Mouse (Mus musculus) hindbrain, embryonic 12.5 days (tissue): ENCODE measurements around the gene Mrpl41. TPM values are rescaled to one million over a fixed set of nuclear protein-coding genes. Genes with fewer than 3 reads are reported as not detected.

Source experiments
- ATAC-seq: fragments of 200-750 bp; cut with Nextera tagmentation; 2 replicates; pipeline ENCODE4 v1.8.0; 2017; ENCODE audit warnings: moderate TSS enrichment; ENCODE audit not compliant: low FRiP score
- H3K27ac ChIP-seq: fragments of 300-500 bp; sonication (generic); 2 replicates; pipeline ENCODE4 v1.5.1; 2016; ENCODE audit warnings: mild to moderate bottlenecking
- H3K27me3 ChIP-seq: fragments of 300-500 bp; sonication (generic); 2 replicates; pipeline ENCODE4 v1.6.1; 2016; ENCODE audit warnings: mild to moderate bottlenecking
- H3K36me3 ChIP-seq: fragments of 300-500 bp; sonication (generic); 2 replicates; pipeline ENCODE4 v1.6.1; 2016; ENCODE audit warnings: mild to moderate bottlenecking
- H3K4me1 ChIP-seq: fragments of 300-500 bp; sonication (generic); 2 replicates; pipeline ENCODE4 v1.6.1; 2016
- H3K4me2 ChIP-seq: fragments of 300-500 bp; sonication (generic); replicated peaks from 2 replicates; pipeline ENCODE4 v1.6.1; 2016; ENCODE audit warnings: mild to moderate bottlenecking
- H3K4me3 ChIP-seq: fragments of 300-500 bp; sonication (generic); 2 replicates; pipeline ENCODE4 v1.5.1; 2016; ENCODE audit warnings: mild to moderate bottlenecking
- H3K9ac ChIP-seq: fragments of 300-500 bp; sonication (generic); 2 replicates; pipeline ENCODE4 v1.6.1; 2016; ENCODE audit warnings: mild to moderate bottlenecking, moderate library complexity
- H3K9me3 ChIP-seq: fragments of 300-500 bp; sonication (generic); replicated peaks from 2 replicates; pipeline ENCODE4 v1.6.1; 2016; ENCODE audit warnings: mild to moderate bottlenecking
- WGBS: fragments of 180-500 bp; shearing (Covaris S2); methylation state at CpG from one replicate; pipeline ENCODE4 v1.1.7; 2016; 5-methylcytosine and 5-hydroxymethylcytosine counted together
- polyA plus RNA-seq: library from polyadenylated mRNA; unstranded; fragments of >200 nt; fragmentation: Nextera tagmentation; extraction: Ambion mirVana; gene quantifications from 2 replicates; pipeline ENCODE4 v1.2.1, GENCODE M21; 2016

Gene Mrpl41
- polyA plus RNA-seq = 141 and 148 TPM in 2 replicates

GRCm38 (mm10) chr2:24974906-24975703, at the start of gene Mrpl41:
Gene Mrpl41 (minus strand): TSS chr2:24975098.
- peak within 1 kb of the TSS; percentile 93 for H3K4me2 ChIP-seq
- H3K27ac ChIP-seq = peak within 1 kb of the TSS; percentile 91
- peak within 1 kb of the TSS; percentile 69 for H3K9ac ChIP-seq
- peak within 1 kb of the TSS; percentile 71 for H3K4me3 ChIP-seq
- ATAC-seq = peak; percentile 100
- no peaks in the 10 kb centered on the region for H3K27me3 ChIP-seq
- H3K9me3 ChIP-seq = no peaks in the 10 kb centered on the region
- peaks cover 25% of the 10 kb centered on the region for H3K36me3 ChIP-seq
- peaks cover 20% of the 10 kb centered on the region for H3K4me1 ChIP-seq
- WGBS = under 1% methylated on average over 64 of the region's 64 CpGs

GRCm38 (mm10) chr2:25022678-25023077, 47.8 kb upstream of the Mrpl41 start:
- WGBS = 91% methylated on average over 1 of the region's 1 CpGs

GRCm38 (mm10) chr2:25008250-25008649, 33.4 kb upstream of the Mrpl41 start:
- Histone ChIP-seq H3K36me3 (no peaks in the 10 kb centered on the region), H3K4me2 (no peak overlapping the region)
- ATAC-seq = no peak

More at GRCm38 (mm10) chr2:25022678-25023077, 47.8 kb upstream of the Mrpl41 start:
- ATAC-seq = no peak
- H3K27me3 ChIP-seq = no peaks in the 10 kb centered on the region
- H3K4me2 ChIP-seq = no peak overlapping the region
- no peaks in the 10 kb centered on the region for H3K9me3 ChIP-seq
- H3K9ac ChIP-seq = no peak overlapping the region
- no peak overlapping the region for H3K4me3 ChIP-seq
- no peaks in the 10 kb centered on the region for H3K4me1 ChIP-seq
- H3K36me3 ChIP-seq = no peaks in the 10 kb centered on the region
- H3K27ac ChIP-seq = no peak overlapping the region

GRCm38 (mm10) chr2:25006767-25007166, 31.9 kb upstream of the Mrpl41 start:
- Histone ChIP-seq H3K4me1 (no peaks in the 10 kb centered on the region), H3K36me3 (no peaks in the 10 kb centered on the region), H3K9ac (no peak overlapping the region), H3K4me3 (no peak overlapping the region), H3K4me2 (no peak overlapping the region), H3K27ac (no peak overlapping the region), H3K9me3 (no peaks in the 10 kb centered on the region), H3K27me3 (no peaks in the 10 kb centered on the region)
- 89% methylated on average over 1 of the region's 1 CpGs for WGBS
- no peak for ATAC-seq

More at GRCm38 (mm10) chr2:25008250-25008649, 33.4 kb upstream of the Mrpl41 start:
- no peak overlapping the region for H3K4me3 ChIP-seq
- no peaks in the 10 kb centered on the region for H3K4me1 ChIP-seq
- H3K27ac ChIP-seq = no peak overlapping the region
- no peaks in the 10 kb centered on the region for H3K27me3 ChIP-seq
- H3K9ac ChIP-seq = no peak overlapping the region
- no peaks in the 10 kb centered on the region for H3K9me3 ChIP-seq

- Histone ChIP-seq H3K4me1 (0 out of 2 replicates have a peak, but pooled peaks cover 2% of the 10 kb centered on the region), H3K27me3 (no peaks in the 10 kb centered on the region), H3K9me3 (no peaks in the 10 kb centered on the region), H3K9ac (no peak overlapping the region), H3K27ac (no peak overlapping the region), H3K36me3 (no peaks in the 10 kb centered on the region), H3K4me2 (no peak overlapping the region), H3K4me3 (no peak overlapping the region)
- ATAC-seq = no peak
- WGBS = 78% methylated on average over 9 of the region's 9 CpGs
Observed at GRCm38 (mm10) chr2:25003946-25004786, 29.3 kb upstream of the Mrpl41 start.

GRCm38 (mm10) chr2:25000544-25001235, 25.8 kb upstream of the Mrpl41 start:
- Histone ChIP-seq H3K36me3 (no peaks in the 10 kb centered on the region), H3K4me2 (no peak overlapping the region), H3K27ac (no peak overlapping the region), H3K9me3 (no peaks in the 10 kb centered on the region), H3K27me3 (no peaks in the 10 kb centered on the region), H3K4me3 (no peak overlapping the region), H3K4me1 (0 out of 2 replicates have a peak, but pooled peaks cover 2% of the 10 kb centered on the region), H3K9ac (no peak overlapping the region)
- WGBS = 87% methylated on average over 3 of the region's 3 CpGs
- no peak for ATAC-seq

GRCm38 (mm10) chr2:24996471-24996870, 21.6 kb upstream of the Mrpl41 start:
- 97% methylated on average over 2 of the region's 2 CpGs for WGBS
- H3K27me3 ChIP-seq = no peaks in the 10 kb centered on the region
- H3K4me3 ChIP-seq = no peak overlapping the region
- 0 out of 2 replicates have a peak, but pooled peaks cover 2% of the 10 kb centered on the region for H3K4me1 ChIP-seq
- no peaks in the 10 kb centered on the region for H3K9me3 ChIP-seq
- ATAC-seq = no peak
- no peak overlapping the region for H3K27ac ChIP-seq
- H3K4me2 ChIP-seq = no peak overlapping the region
- H3K36me3 ChIP-seq = no peaks in the 10 kb centered on the region
- H3K9ac ChIP-seq = no peak overlapping the region

- Histone ChIP-seq H3K36me3 (no peaks in the 10 kb centered on the region), H3K4me3 (no peak overlapping the region), H3K9ac (no peak overlapping the region), H3K27me3 (no peaks in the 10 kb centered on the region), H3K4me1 (no peaks in the 10 kb centered on the region), H3K4me2 (no peak overlapping the region), H3K27ac (no peak overlapping the region), H3K9me3 (no peaks in the 10 kb centered on the region)
- WGBS = 95% methylated on average over 6 of the region's 6 CpGs
- no peak for ATAC-seq
Observed at GRCm38 (mm10) chr2:24995332-24995731, 20.4 kb upstream of the Mrpl41 start.

- Histone ChIP-seq H3K4me3 (no peak overlapping the region), H3K4me2 (no peak overlapping the region), H3K9me3 (no peaks in the 10 kb centered on the region), H3K36me3 (no peaks in the 10 kb centered on the region), H3K27ac (no peak overlapping the region), H3K9ac (no peak overlapping the region), H3K4me1 (no peaks in the 10 kb centered on the region), H3K27me3 (no peaks in the 10 kb centered on the region)
- ATAC-seq = no peak
- WGBS = 70% methylated on average over 2 of the region's 2 CpGs
Observed at GRCm38 (mm10) chr2:24987762-24988161, 12.9 kb upstream of the Mrpl41 start.

- H3K27ac ChIP-seq = no peak overlapping the region
- H3K9me3 ChIP-seq = no peaks in the 10 kb centered on the region
- no peak for ATAC-seq
- H3K36me3 ChIP-seq = peaks cover 8% of the 10 kb centered on the region
- H3K27me3 ChIP-seq = no peaks in the 10 kb centered on the region
- no peak overlapping the region for H3K9ac ChIP-seq
- H3K4me2 ChIP-seq = no peak overlapping the region
- peaks cover 20% of the 10 kb centered on the region for H3K4me1 ChIP-seq
- 95% methylated on average over 5 of the region's 5 CpGs for WGBS
- no peak overlapping the region for H3K4me3 ChIP-seq
Observed at GRCm38 (mm10) chr2:24976960-24977359, 2.1 kb upstream of the Mrpl41 start.

- peak within 1 kb of the TSS; percentile 91 for H3K27ac ChIP-seq
- H3K4me2 ChIP-seq = peak within 1 kb of the TSS; percentile 93
- peak within 1 kb of the TSS; percentile 71 for H3K4me3 ChIP-seq
- peaks cover 20% of the 10 kb centered on the region for H3K4me1 ChIP-seq
- H3K27me3 ChIP-seq = no peaks in the 10 kb centered on the region
- ATAC-seq = peak; percentile 18
- H3K36me3 ChIP-seq = peaks cover 18% of the 10 kb centered on the region
- under 1% methylated on average over 16 of the region's 16 CpGs for WGBS
- peak within 1 kb of the TSS; percentile 69 for H3K9ac ChIP-seq
- no peaks in the 10 kb centered on the region for H3K9me3 ChIP-seq
Observed at GRCm38 (mm10) chr2:24975704-24976297, 903 bp upstream of the Mrpl41 start, which contains the start of gene Pnpla7. Gene Pnpla7 (plus strand): TSS chr2:24976033.
